Mouse (Mus musculus) ES-Bruce4 (cell line): ENCODE data around the gene Tbc1d1.

Experiments used
- CTCF ChIP-seq: IDR thresholded peaks from one replicate; pipeline ENCODE4 v1.8.1; 2011; ENCODE audit warnings: low read depth, low read length
- EP300 ChIP-seq: IDR thresholded peaks from 2 replicates; pipeline ENCODE4 v1.6.1; 2011; ENCODE audit warnings: low read depth, low read length; ENCODE audit not compliant: insufficient read depth
- POLR2A ChIP-seq: IDR thresholded peaks from one replicate; pipeline ENCODE4 v1.8.1; 2011; ENCODE audit warnings: low read length; ENCODE audit not compliant: insufficient read depth

DNA sequence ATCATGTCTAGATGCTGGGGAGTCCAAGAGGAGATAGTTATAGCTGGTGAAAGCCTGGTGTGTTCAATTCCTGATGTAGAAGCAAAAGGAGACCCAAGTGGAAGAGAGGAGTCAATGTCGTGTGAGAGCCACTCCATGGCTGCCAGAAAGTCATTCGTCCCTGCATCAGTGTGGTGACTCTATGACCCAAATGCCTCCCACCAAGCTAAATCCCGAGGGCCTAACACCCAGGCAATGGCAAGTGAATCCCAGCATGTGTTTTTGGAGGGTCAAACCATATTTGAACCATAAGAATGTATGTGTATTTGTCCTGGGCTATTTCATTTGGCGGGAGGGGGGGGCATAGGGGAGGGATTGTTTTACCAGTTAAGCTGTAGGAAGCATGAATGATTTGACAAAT, 60.2 kb downstream of the Tbc1d1 start:
- TF ChIP-seq POLR2A (no peak), CTCF (no peak), EP300 (no peak)
